Mouse (Mus musculus) ES-Bruce4 (cell line): ENCODE results near the gene Igdcc3. TPM values are rescaled to one million over a fixed set of nuclear protein-coding genes. Genes with fewer than 3 reads are reported as not detected.

Source experiments
- H3K27ac ChIP-seq: 2 replicates; pipeline ENCODE4 v1.5.1; 2012; ENCODE audit warnings: low read length, inconsistent platforms; ENCODE audit not compliant: insufficient read depth
- H3K27me3 ChIP-seq: 2 replicates; pipeline ENCODE4 v1.6.1; 2012; ENCODE audit warnings: mild to moderate bottlenecking, low read length, inconsistent platforms; ENCODE audit not compliant: control insufficient read depth, poor library complexity, insufficient read depth, severe bottlenecking
- H3K36me3 ChIP-seq: 2 replicates; pipeline ENCODE4 v1.6.1; 2012; ENCODE audit warnings: inconsistent platforms, mild to moderate bottlenecking, low read length, moderate library complexity; ENCODE audit not compliant: control insufficient read depth, poor library complexity, insufficient read depth, severe bottlenecking
- H3K4me1 ChIP-seq: one replicate; pipeline ENCODE4 v1.8.1; 2011; ENCODE audit warnings: low read length; ENCODE audit not compliant: control insufficient read depth, insufficient read depth
- H3K4me3 ChIP-seq: 2 replicates; pipeline ENCODE4 v1.5.1; 2011; ENCODE audit warnings: low read depth, mild to moderate bottlenecking, low read length
- H3K9ac ChIP-seq: 2 replicates; pipeline ENCODE4 v1.6.1; 2012; ENCODE audit warnings: low read depth, mild to moderate bottlenecking, inconsistent platforms; ENCODE audit not compliant: poor library complexity, severe bottlenecking
- H3K9me3 ChIP-seq: replicated peaks from 2 replicates; pipeline ENCODE4 v1.6.1; 2012; ENCODE audit warnings: mild to moderate bottlenecking, low read length, inconsistent platforms; ENCODE audit not compliant: control insufficient read depth, poor library complexity, insufficient read depth, severe bottlenecking
- CTCF ChIP-seq: IDR thresholded peaks from one replicate; pipeline ENCODE4 v1.8.1; 2011; ENCODE audit warnings: low read depth, low read length
- EP300 ChIP-seq: IDR thresholded peaks from 2 replicates; pipeline ENCODE4 v1.6.1; 2011; ENCODE audit warnings: low read depth, low read length; ENCODE audit not compliant: insufficient read depth
- POLR2A ChIP-seq: IDR thresholded peaks from one replicate; pipeline ENCODE4 v1.8.1; 2011; ENCODE audit warnings: low read length; ENCODE audit not compliant: insufficient read depth
- polyA plus RNA-seq: library from polyadenylated mRNA; stranded (reverse); fragments of >200 nt; gene quantifications from 2 replicates; pipeline ENCODE4 v1.2.4, GENCODE M21; 2011; ENCODE audit warnings: low read depth; ENCODE audit not compliant: missing spikeins, insufficient read depth, insufficient read length

Igdcc3 gene
- polyA plus RNA-seq: 8.6 and 8.9 TPM in 2 replicates

- Histone ChIP-seq H3K36me3 (no peaks in the 10 kb centered on the region), H3K4me3 (peak within 1 kb of the TSS; percentile 84), H3K4me1 (no peaks in the 10 kb centered on the region), H3K9me3 (no peaks in the 10 kb centered on the region), H3K9ac (peak within 1 kb of the TSS; percentile 84), H3K27ac (no peak within 1 kb of the TSS), H3K27me3 (peaks cover 10% of the 10 kb centered on the region; the same call in 1 of the 2 replicates)
- TF ChIP-seq EP300 (0 out of 2 replicates have a peak, but pooled peaks have one; percentile 28), POLR2A (no peak), CTCF (no peak)
Observed at GRCm38 (mm10) chr9:65140936-65141305, at the start of gene Igdcc3. Gene Igdcc3, plus strand, starts transcription at chr9:65141189.

- Histone ChIP-seq H3K9me3 (no peaks in the 10 kb centered on the region), H3K4me3 (no peak overlapping the region), H3K36me3 (no peaks in the 10 kb centered on the region), H3K9ac (no peak overlapping the region), H3K27me3 (no peaks in the 10 kb centered on the region), H3K27ac (no peak overlapping the region), H3K4me1 (no peaks in the 10 kb centered on the region)
- 0 out of 2 replicates have a peak, but pooled peaks have one; percentile 33 for TF ChIP-seq EP300
- no peak for TF ChIP-seq CTCF
- no peak for TF ChIP-seq POLR2A
Observed at GRCm38 (mm10) chr9:65094237-65094636, 46.8 kb upstream of the Igdcc3 start.

GRCm38 (mm10) chr9:65100991-65101685, 39.9 kb upstream of the Igdcc3 start, which contains the start of gene Igdcc4:
Gene Igdcc4, plus strand, starts transcription at chr9:65101486.
- Histone ChIP-seq H3K9ac (peak within 1 kb of the TSS; percentile 44), H3K4me3 (peak within 1 kb of the TSS; percentile 66), H3K27ac (no peak within 1 kb of the TSS)

GRCm38 (mm10) chr9:65101686-65102376, 39.2 kb upstream of the Igdcc3 start:
- H3K4me1 ChIP-seq: peaks cover 4% of the 10 kb centered on the region
- no peaks in the 10 kb centered on the region for H3K36me3 ChIP-seq
- no peak overlapping the region for H3K27ac ChIP-seq
- peaks cover 6% of the 10 kb centered on the region; the same call in 1 of the 2 replicates for H3K9me3 ChIP-seq
- H3K9ac ChIP-seq: peak overlapping the region; percentile 44
- TF ChIP-seq EP300: no peak
- no peak for TF ChIP-seq POLR2A
- no peak for TF ChIP-seq CTCF
- H3K4me3 ChIP-seq: peak overlapping the region; percentile 66
- 0 out of 2 replicates have a peak, but pooled peaks cover 1% of the 10 kb centered on the region for H3K27me3 ChIP-seq

More at GRCm38 (mm10) chr9:65100991-65101685, 39.9 kb upstream of the Igdcc3 start, which contains the start of gene Igdcc4:
- H3K27me3 ChIP-seq: 0 out of 2 replicates have a peak, but pooled peaks cover 1% of the 10 kb centered on the region
- TF ChIP-seq CTCF: no peak
- no peak for TF ChIP-seq POLR2A
- no peak for TF ChIP-seq EP300
- peaks cover 6% of the 10 kb centered on the region; the same call in 1 of the 2 replicates for H3K9me3 ChIP-seq
- peaks cover 4% of the 10 kb centered on the region for H3K4me1 ChIP-seq
- H3K36me3 ChIP-seq: no peaks in the 10 kb centered on the region

- Histone ChIP-seq H3K4me1 (peaks cover 4% of the 10 kb centered on the region), H3K27ac (0 out of 2 replicates have a peak overlapping the region, but pooled peaks have one; percentile 2), H3K9me3 (peaks cover 6% of the 10 kb centered on the region; the same call in 1 of the 2 replicates), H3K27me3 (0 out of 2 replicates have a peak, but pooled peaks cover 1% of the 10 kb centered on the region), H3K36me3 (no peaks in the 10 kb centered on the region), H3K4me3 (peak overlapping the region; percentile 66), H3K9ac (peak overlapping the region; percentile 44)
- TF ChIP-seq CTCF: no peak
- TF ChIP-seq EP300: peak; percentile 35; the same call in 1 of the 2 replicates
Observed at GRCm38 (mm10) chr9:65102377-65103172, 38.4 kb upstream of the Igdcc3 start.
